30 mouse cellular contexts compared by ENCODE assay signal in the genomic region with DNA sequence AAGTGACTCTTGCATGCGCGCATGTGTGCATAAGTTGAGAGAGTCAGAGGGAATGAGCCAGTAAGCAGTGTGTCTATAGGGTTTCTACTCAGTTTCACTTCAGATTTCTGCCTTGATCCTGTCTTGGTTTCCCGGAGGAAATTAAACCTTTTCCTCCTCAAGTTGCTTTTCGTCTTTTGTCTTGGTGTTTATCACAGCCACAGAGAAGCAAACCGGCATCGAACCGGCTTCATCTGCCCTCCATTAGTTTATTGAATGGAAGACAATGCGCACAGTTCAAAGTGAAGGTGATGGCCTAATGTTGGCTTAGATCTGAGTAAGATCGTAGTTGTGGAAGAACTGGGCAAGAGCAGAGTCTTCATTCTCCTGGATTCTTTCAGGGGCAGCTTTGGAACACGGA.
"Had no signal": no experiment of that assay in that cellular context is flagged by ENCODE, and none has a peak within 500 bp of the region (broad histone marks: within the 10 kb centered on the region; RNA-seq: fewer than 3 reads in every experiment).

No protein-coding gene starts in this region.

- ATAC-seq: liver, embryonic 12.5 days; liver, postnatal 0 days; lung, postnatal 0 days; midbrain, embryonic 13.5 days; midbrain, embryonic 15.5 days had no signal

- DNase-seq: left cerebral cortex, postnatal 4 days; liver; liver, embryonic 13.5 days; liver, postnatal 0 days; lung, adult 18-20 months; lung, adult 2 months; lung, embryonic 14.5 days; lung, postnatal 10 days; lung, postnatal 14 days; lung, postnatal 36 days; lung, postnatal 4 days; midbrain, embryonic 14.5 days had no signal

- H3K4me3 ChIP-seq: limb, embryonic 10.5 days; limb, embryonic 12.5 days; limb, embryonic 13.5 days; limb, embryonic 15.5 days; liver, embryonic 12.5 days; liver, embryonic 13.5 days; liver, embryonic 15.5 days; lung, embryonic 15.5 days; megakaryocyte, embryonic 14.5 days; midbrain, embryonic 10.5 days; midbrain, embryonic 12.5 days; midbrain, embryonic 13.5 days; midbrain, embryonic 15.5 days; myocyte; neural tube, embryonic 12.5 days had no signal

- H3K4me1 ChIP-seq: limb, embryonic 15.5 days; liver, embryonic 12.5 days; liver, embryonic 13.5 days; liver, embryonic 15.5 days; lung, embryonic 15.5 days; megakaryocyte, embryonic 14.5 days; midbrain, embryonic 10.5 days; midbrain, embryonic 12.5 days; midbrain, embryonic 13.5 days; midbrain, embryonic 15.5 days; neural tube, embryonic 12.5 days had no signal

- H3K27me3 ChIP-seq: limb, embryonic 12.5 days; limb, embryonic 15.5 days; liver, embryonic 12.5 days; liver, embryonic 13.5 days; liver, embryonic 15.5 days; lung, embryonic 15.5 days; midbrain, embryonic 12.5 days; midbrain, embryonic 13.5 days; midbrain, embryonic 15.5 days; neural tube, embryonic 12.5 days had no signal

- H3K36me3 ChIP-seq: limb, embryonic 10.5 days; limb, embryonic 12.5 days; limb, embryonic 13.5 days; limb, embryonic 15.5 days; liver, embryonic 12.5 days; liver, embryonic 13.5 days; liver, embryonic 15.5 days; lung, embryonic 15.5 days; midbrain, embryonic 10.5 days; midbrain, embryonic 12.5 days; midbrain, embryonic 13.5 days; midbrain, embryonic 15.5 days; neural tube, embryonic 12.5 days had no signal

- H3K27ac ChIP-seq: limb, embryonic 10.5 days; limb, embryonic 12.5 days; limb, embryonic 13.5 days; limb, embryonic 15.5 days; liver, embryonic 12.5 days; liver, embryonic 13.5 days; liver, embryonic 14.5 days; liver, embryonic 15.5 days; lung, embryonic 15.5 days; macrophage; midbrain, embryonic 10.5 days; midbrain, embryonic 12.5 days; midbrain, embryonic 13.5 days; midbrain, embryonic 15.5 days; neural tube, embryonic 12.5 days had no signal

- H3K4me2 ChIP-seq: limb, embryonic 12.5 days; limb, embryonic 13.5 days; limb, embryonic 15.5 days; liver, embryonic 11.5 days; liver, embryonic 12.5 days; liver, embryonic 13.5 days; liver, embryonic 15.5 days; lung, embryonic 14.5 days; lung, embryonic 15.5 days; midbrain, embryonic 12.5 days; midbrain, embryonic 13.5 days; midbrain, embryonic 15.5 days; neural tube, embryonic 12.5 days had no signal

- H3K9me3 ChIP-seq: limb, embryonic 10.5 days; limb, embryonic 12.5 days; limb, embryonic 13.5 days; limb, embryonic 15.5 days; liver, embryonic 12.5 days; liver, embryonic 13.5 days; liver, embryonic 15.5 days; lung, embryonic 15.5 days; megakaryocyte, embryonic 14.5 days; midbrain, embryonic 10.5 days; midbrain, embryonic 12.5 days; midbrain, embryonic 13.5 days; midbrain, embryonic 15.5 days; neural tube, embryonic 12.5 days had no signal

- H3K9ac ChIP-seq: limb, embryonic 12.5 days; limb, embryonic 13.5 days; limb, embryonic 15.5 days; liver, embryonic 12.5 days; liver, embryonic 13.5 days; liver, embryonic 14.5 days; liver, embryonic 15.5 days; liver, postnatal 0 days; lung, embryonic 14.5 days; lung, embryonic 15.5 days; midbrain, embryonic 12.5 days; midbrain, embryonic 13.5 days; midbrain, embryonic 15.5 days; neural tube, embryonic 12.5 days had no signal
